Comparison of ENCODE assay signal across 16 mouse cellular contexts in the genomic region with DNA sequence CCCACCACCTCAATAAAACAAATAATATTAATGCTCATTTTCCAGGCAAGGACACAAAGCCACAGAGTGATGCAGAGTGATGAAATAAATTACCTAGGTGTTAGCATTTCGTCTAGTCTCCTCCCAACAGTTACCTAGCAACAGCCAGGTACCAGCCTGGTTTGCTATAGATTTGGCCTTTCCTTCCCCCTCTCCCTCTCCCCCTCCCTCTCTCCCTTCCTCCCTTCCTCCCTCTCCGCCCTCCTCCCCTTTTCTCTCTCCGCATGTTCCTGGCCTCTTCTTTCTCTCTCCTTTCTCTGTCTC. TPM values are rescaled to one million over a fixed set of nuclear protein-coding genes. Genes with fewer than 3 reads are reported as not detected.
DNase-seq lines count a peak whose midpoint lies in the region; ATAC-seq and TF ChIP-seq lines count a peak whose summit lies in the region.
"Had no signal": no experiment of that assay in that cellular context is flagged by ENCODE, and none has a peak within 500 bp of the region (broad histone marks: within the 10 kb centered on the region; RNA-seq: fewer than 3 reads in every experiment).

No protein-coding gene starts in this region.

- H3K27me3 ChIP-seq in forebrain, embryonic 15.5 days: no peaks in the 10 kb centered on the region
- peaks cover 4% of the 10 kb centered on the region; the same call in 1 of the 2 replicates for H3K27me3 ChIP-seq in forebrain, embryonic 10.5 days (ENCODE audit: poor library complexity, severe bottlenecking)
- H3K27me3 ChIP-seq in midbrain, embryonic 14.5 days (ENCODE audit: control insufficient read depth, insufficient read depth, low read length): no peaks in the 10 kb centered on the region
- H3K27me3 ChIP-seq in midbrain, embryonic 10.5 days (ENCODE audit: low read depth, poor library complexity, severe bottlenecking): peaks cover 7% of the 10 kb centered on the region; the same call in 1 of the 2 replicates
- H3K27me3 ChIP-seq in forebrain, postnatal 0 days (ENCODE audit: insufficient read depth, low read length): no peaks in the 10 kb centered on the region
- no peaks in the 10 kb centered on the region for H3K27me3 ChIP-seq in neural tube, embryonic 13.5 days
- H3K27me3 ChIP-seq: intestine, embryonic 15.5 days; limb, embryonic 12.5 days; liver, embryonic 15.5 days had no signal

- H3K4me3 ChIP-seq in forebrain, embryonic 15.5 days: no peak overlapping the region
- H3K4me3 ChIP-seq in forebrain, embryonic 10.5 days: no peak overlapping the region
- H3K4me3 ChIP-seq in midbrain, embryonic 14.5 days (replicated peaks; ENCODE audit: low read depth, low read length): no peak overlapping the region
- H3K4me3 ChIP-seq in midbrain, embryonic 10.5 days: no peak overlapping the region
- no peak overlapping the region for H3K4me3 ChIP-seq in forebrain, postnatal 0 days (ENCODE audit: low read depth, low read length)
- no peak overlapping the region for H3K4me3 ChIP-seq in neural tube, embryonic 13.5 days
- H3K4me3 ChIP-seq: intestine, embryonic 15.5 days; layer of hippocampus, adult 2 months; left cerebral cortex, adult 2 months; limb, embryonic 12.5 days; liver, embryonic 15.5 days had no signal

- H3K27ac ChIP-seq in forebrain, embryonic 15.5 days (replicated peaks): 0 out of 2 replicates have a peak overlapping the region, but pooled peaks have one; percentile 12
- no peak overlapping the region for H3K27ac ChIP-seq in forebrain, embryonic 10.5 days
- no peak overlapping the region for H3K27ac ChIP-seq in midbrain, embryonic 14.5 days (replicated peaks; ENCODE audit: low read depth, low read length)
- H3K27ac ChIP-seq in midbrain, embryonic 10.5 days (replicated peaks): no peak overlapping the region
- 0 out of 2 replicates have a peak overlapping the region, but pooled peaks have one; percentile 29 for H3K27ac ChIP-seq in forebrain, postnatal 0 days (ENCODE audit: low read depth, low read length)
- H3K27ac ChIP-seq in neural tube, embryonic 13.5 days (replicated peaks): peak overlapping the region; percentile 34; the same call in 1 of the 2 replicates
- H3K27ac ChIP-seq: intestine, embryonic 15.5 days; layer of hippocampus, adult 2 months; left cerebral cortex, adult 2 months; limb, embryonic 12.5 days; liver, embryonic 15.5 days had no signal

- no peaks in the 10 kb centered on the region for H3K9me3 ChIP-seq in forebrain, embryonic 15.5 days
- H3K9me3 ChIP-seq in forebrain, embryonic 10.5 days: no peaks in the 10 kb centered on the region
- no peaks in the 10 kb centered on the region for H3K9me3 ChIP-seq in midbrain, embryonic 14.5 days (ENCODE audit: control insufficient read depth, low read length)
- no peaks in the 10 kb centered on the region for H3K9me3 ChIP-seq in midbrain, embryonic 10.5 days (replicated peaks)
- H3K9me3 ChIP-seq in forebrain, postnatal 0 days (ENCODE audit: low read length): no peaks in the 10 kb centered on the region
- no peaks in the 10 kb centered on the region for H3K9me3 ChIP-seq in neural tube, embryonic 13.5 days
- H3K9me3 ChIP-seq: intestine, embryonic 15.5 days; limb, embryonic 12.5 days; liver, embryonic 15.5 days had no signal

- no peak overlapping the region for H3K9ac ChIP-seq in forebrain, embryonic 15.5 days (replicated peaks)
- no peak overlapping the region for H3K9ac ChIP-seq in midbrain, embryonic 14.5 days (replicated peaks; ENCODE audit: low read length)
- no peak overlapping the region for H3K9ac ChIP-seq in forebrain, postnatal 0 days
- H3K9ac ChIP-seq in neural tube, embryonic 13.5 days: no peak overlapping the region
- H3K9ac ChIP-seq: intestine, embryonic 15.5 days; limb, embryonic 12.5 days; liver, embryonic 15.5 days; lung, embryonic 14.5 days had no signal

- DNase-seq in forebrain, embryonic 10.5 days (ENCODE audit: extremely low spot score, low spot score): no peak
- peak; percentile 45 for DNase-seq in midbrain, embryonic 14.5 days
- no peak for DNase-seq in midbrain, embryonic 10.5 days (ENCODE audit: low spot score)
- peak; percentile 24 for DNase-seq in forebrain, postnatal 0 days
- no peak for DNase-seq in adrenal gland, postnatal 25 days

- H3K4me1 ChIP-seq in forebrain, embryonic 15.5 days: 0 out of 2 replicates have a peak, but pooled peaks cover 5% of the 10 kb centered on the region
- H3K4me1 ChIP-seq in forebrain, embryonic 10.5 days: peaks cover 12% of the 10 kb centered on the region
- H3K4me1 ChIP-seq in midbrain, embryonic 14.5 days (ENCODE audit: control insufficient read depth, insufficient read depth, low read length): peaks cover 7% of the 10 kb centered on the region
- peaks cover 8% of the 10 kb centered on the region for H3K4me1 ChIP-seq in midbrain, embryonic 10.5 days
- no peaks in the 10 kb centered on the region for H3K4me1 ChIP-seq in forebrain, postnatal 0 days (ENCODE audit: insufficient read depth)
- peaks cover 14% of the 10 kb centered on the region for H3K4me1 ChIP-seq in neural tube, embryonic 13.5 days (replicated peaks)
- H3K4me1 ChIP-seq: intestine, embryonic 15.5 days; limb, embryonic 12.5 days; liver, embryonic 15.5 days had no signal

- no peaks in the 10 kb centered on the region for H3K36me3 ChIP-seq in forebrain, embryonic 15.5 days
- H3K36me3 ChIP-seq in forebrain, embryonic 10.5 days (replicated peaks): no peaks in the 10 kb centered on the region
- no peaks in the 10 kb centered on the region for H3K36me3 ChIP-seq in midbrain, embryonic 14.5 days (ENCODE audit: control insufficient read depth, insufficient read depth, low read length)
- H3K36me3 ChIP-seq in midbrain, embryonic 10.5 days: no peaks in the 10 kb centered on the region
- no peaks in the 10 kb centered on the region for H3K36me3 ChIP-seq in forebrain, postnatal 0 days (ENCODE audit: insufficient read depth)
- no peaks in the 10 kb centered on the region for H3K36me3 ChIP-seq in neural tube, embryonic 13.5 days
- H3K36me3 ChIP-seq: intestine, embryonic 15.5 days; limb, embryonic 12.5 days; liver, embryonic 15.5 days had no signal

- TF ChIP-seq CTCF in forebrain, postnatal 0 days (IDR thresholded peaks at IDR 0.05; ENCODE audit: low read depth): no peak

- WGBS in forebrain, embryonic 15.5 days: 44% methylated on average over 3 of the region's 3 CpGs
- WGBS in forebrain, embryonic 10.5 days: 51% methylated on average over 3 of the region's 3 CpGs
- whole genome bisulfite sequencing in midbrain, embryonic 14.5 days: 63% methylated on average over 3 of the region's 3 CpGs
- 60% methylated on average over 3 of the region's 3 CpGs for WGBS in midbrain, embryonic 10.5 days
- 52% methylated on average over 3 of the region's 3 CpGs for WGBS in forebrain, postnatal 0 days
- WGBS in neural tube, embryonic 13.5 days: 53% methylated on average over 3 of the region's 3 CpGs

- no peak for ATAC-seq in forebrain, embryonic 15.5 days (replicated peaks)
- no peak for ATAC-seq in midbrain, embryonic 14.5 days (ENCODE audit: low FRiP score, low TSS enrichment)
- peak; percentile 63; the same call in 1 of the 2 replicates for ATAC-seq in forebrain, postnatal 0 days
- peak; percentile 76; the same call in 1 of the 2 replicates for ATAC-seq in neural tube, embryonic 13.5 days (ENCODE audit: low read depth)
- ATAC-seq in megakaryocyte, adult 5-6 weeks (ENCODE audit: poor library complexity, severe bottlenecking): no peak

- no peak overlapping the region for H3K4me2 ChIP-seq in forebrain, embryonic 15.5 days (replicated peaks)
- no peak overlapping the region for H3K4me2 ChIP-seq in midbrain, embryonic 14.5 days (ENCODE audit: low read length)
- no peak overlapping the region for H3K4me2 ChIP-seq in forebrain, postnatal 0 days (ENCODE audit: low read depth)
- no peak overlapping the region for H3K4me2 ChIP-seq in neural tube, embryonic 13.5 days
- H3K4me2 ChIP-seq: heart, embryonic 11.5 days; intestine, embryonic 15.5 days; limb, embryonic 12.5 days; liver, embryonic 15.5 days; lung, embryonic 14.5 days had no signal

RNA-seq across cellular contexts. Expression of a gene that starts 51.6 kb away (rescaled TPM):
- 3.8 and 4.2 TPM in 2 replicates for polyA plus RNA-seq in forebrain, embryonic 15.5 days (2015; fragmentation: Nextera tagmentation; extraction: Ambion mirVana)
- polyA plus RNA-seq in forebrain, embryonic 10.5 days (2016; fragmentation: Nextera tagmentation; extraction: Ambion mirVana): 11.3 and 13.1 TPM in 2 replicates
- polyA plus RNA-seq in midbrain, embryonic 14.5 days (2014; fragmentation: Nextera tagmentation; extraction: Ambion mirVana): 3.0 and 3.1 TPM in 2 replicates
- polyA plus RNA-seq in midbrain, embryonic 10.5 days (2016; fragmentation: Nextera tagmentation; extraction: Ambion mirVana): 9.6 and 11.2 TPM in 2 replicates
- total RNA-seq in forebrain, postnatal 0 days (2014; rRNA removed): 1.5 and 1.8 TPM in 2 replicates
- 3.8 and 4.2 TPM in 2 replicates for polyA plus RNA-seq in forebrain, postnatal 0 days (2015; fragmentation: Nextera tagmentation; extraction: Ambion mirVana)
- polyA plus RNA-seq in neural tube, embryonic 13.5 days (2015; fragmentation: Nextera tagmentation; extraction: Ambion mirVana): 8.5 and 8.9 TPM in 2 replicates
- total RNA-seq in adrenal gland, postnatal 25 days (2021): 59.8 and 63.5 TPM in 2 replicates
- 26.0 and 29.9 TPM in 2 replicates for total RNA-seq in megakaryocyte, adult 5-6 weeks (2015)
- 17.6 and 24.4 TPM in 2 replicates for total RNA-seq in megakaryocyte, adult 5-6 weeks (2017)
- total RNA-seq: MEL had no signal

Comparison
In these comparisons a context has a peak if more than half of its experiments do, and no peak if none do; other contexts are left out.
1. ATAC-seq: peak in forebrain, postnatal 0 days (single experiment) and neural tube, embryonic 13.5 days (single experiment); none in forebrain, embryonic 15.5 days (single experiment), midbrain, embryonic 14.5 days (single experiment) and megakaryocyte, adult 5-6 weeks (single experiment).
2. H3K27ac ChIP-seq: peak in forebrain, embryonic 15.5 days (single experiment), forebrain, postnatal 0 days (single experiment) and neural tube, embryonic 13.5 days (single experiment); none in forebrain, embryonic 10.5 days (single experiment), midbrain, embryonic 14.5 days (single experiment) and midbrain, embryonic 10.5 days (single experiment).
3. DNase-seq: peak in midbrain, embryonic 14.5 days (single experiment) and forebrain, postnatal 0 days (single experiment); none in forebrain, embryonic 10.5 days (single experiment), midbrain, embryonic 10.5 days (single experiment) and adrenal gland, postnatal 25 days (single experiment).